Mouse (Mus musculus): ENCODE measurements around the gene Set. TPM values are rescaled to one million over a fixed set of nuclear protein-coding genes. Genes with fewer than 3 reads are reported as not detected.
A peak's percentile ranks its signal among the peaks of the same experiment; 100 is the strongest.
"Not testable (repeated sequence)": the region's sequence is repeated elsewhere in the genome, so short reads cannot be mapped to it uniquely, and the experiment has no call there.

Set gene
- polyA plus RNA-seq, 1 experiment from 2014 or later: 297 TPM

- Histone ChIP-seq H3K4me1 (replicated peaks) (peaks cover 8% of the 10 kb centered on the region; the same call in 1 of the 2 replicates), H3K9ac (0 out of 2 replicates have a peak overlapping the region, but pooled peaks have one; percentile 11), H3K27me3 (replicated peaks) (no peaks in the 10 kb centered on the region), H3K4me3 (no peak overlapping the region), H3K27ac (ENCODE audit: poor library complexity, severe bottlenecking) (no peak overlapping the region), H3K9me3 (replicated peaks) (no peaks in the 10 kb centered on the region), H3K4me2 (no peak overlapping the region), H3K36me3 (peaks cover 18% of the 10 kb centered on the region)
- no peak; the same call in 1 of the 2 replicates for ATAC-seq (ENCODE audit: insufficient number of reproducible peaks, low FRiP score)
- 5% methylated on average over 4 of the region's 4 CpGs for WGBS
Observed at GRCm38 (mm10) chr2:30042445-30042844, 14.7 kb upstream of the Set start.

DNA sequence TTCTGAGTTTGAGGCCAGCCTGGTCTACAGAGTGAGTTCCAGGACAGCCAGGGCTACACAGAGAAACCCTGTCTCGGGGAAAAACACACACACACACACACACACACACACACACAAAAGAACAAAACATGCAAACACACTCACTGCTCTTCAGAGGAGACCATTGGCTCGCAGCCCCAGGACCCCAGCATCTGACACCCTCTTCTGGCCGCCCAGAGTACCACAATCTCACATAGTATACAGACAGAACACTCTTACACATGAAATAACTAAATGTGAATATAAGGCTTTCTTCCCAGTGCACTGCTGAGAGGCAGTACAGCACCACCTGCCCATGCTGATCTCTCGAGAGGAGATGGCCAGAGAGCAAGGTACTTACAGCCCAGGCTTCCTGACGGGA is 12.6 kb upstream of the Set start:
- H3K4me1 ChIP-seq (replicated peaks): peaks cover 11% of the 10 kb centered on the region; the same call in 1 of the 2 replicates
- no peak overlapping the region for H3K27ac ChIP-seq (ENCODE audit: poor library complexity, severe bottlenecking)
- H3K9me3 ChIP-seq (replicated peaks): no peaks in the 10 kb centered on the region
- ATAC-seq (ENCODE audit: insufficient number of reproducible peaks, low FRiP score): no peak
- H3K36me3 ChIP-seq: peaks cover 11% of the 10 kb centered on the region; the same call in 1 of the 2 replicates
- H3K4me3 ChIP-seq: no peak overlapping the region
- no peaks in the 10 kb centered on the region for H3K27me3 ChIP-seq (replicated peaks)
- WGBS: 81% methylated on average over 5 of the region's 5 CpGs
- H3K9ac ChIP-seq: no peak overlapping the region
- H3K4me2 ChIP-seq: no peak overlapping the region

DNA sequence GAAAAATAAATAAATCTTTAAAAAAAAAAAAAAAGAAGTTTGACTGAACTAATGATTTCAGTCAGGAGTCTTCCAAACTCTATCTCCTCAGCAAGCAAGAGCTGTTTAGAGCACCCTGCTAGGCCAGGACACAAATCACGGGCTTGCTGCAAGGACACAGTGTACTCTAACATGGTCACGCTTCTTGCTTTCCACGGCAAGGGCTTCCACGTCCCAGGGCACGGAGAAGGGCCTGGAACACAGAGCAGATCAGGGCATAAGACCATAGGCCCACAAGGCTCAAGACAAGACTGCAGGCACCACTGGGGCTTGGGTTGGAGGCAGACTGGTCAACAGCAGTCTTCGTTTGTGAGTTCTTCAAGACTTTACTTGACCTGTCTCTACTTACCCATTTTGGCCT is 10.1 kb upstream of the Set start:
- no peak for ATAC-seq (ENCODE audit: insufficient number of reproducible peaks, low FRiP score)
- Histone ChIP-seq H3K4me3 (no peak overlapping the region), H3K9me3 (replicated peaks) (no peaks in the 10 kb centered on the region), H3K36me3 (peaks cover 11% of the 10 kb centered on the region; the same call in 1 of the 2 replicates), H3K4me1 (replicated peaks) (peaks cover 11% of the 10 kb centered on the region; the same call in 1 of the 2 replicates), H3K9ac (no peak overlapping the region), H3K4me2 (no peak overlapping the region), H3K27me3 (replicated peaks) (no peaks in the 10 kb centered on the region), H3K27ac (ENCODE audit: poor library complexity, severe bottlenecking) (no peak overlapping the region)
- 94% methylated on average over 6 of the region's 6 CpGs for WGBS

- H3K27me3 ChIP-seq (replicated peaks): no peaks in the 10 kb centered on the region
- H3K4me1 ChIP-seq (replicated peaks): 0 out of 2 replicates have a peak, but pooled peaks cover 4% of the 10 kb centered on the region
- H3K4me2 ChIP-seq: peak overlapping the region; percentile 68
- peak overlapping the region; percentile 66 for H3K9ac ChIP-seq
- H3K4me3 ChIP-seq: peak overlapping the region; percentile 59
- ATAC-seq (ENCODE audit: insufficient number of reproducible peaks, low FRiP score): no peak
- H3K27ac ChIP-seq (ENCODE audit: poor library complexity, severe bottlenecking): no peak overlapping the region; the same call in 1 of the 2 replicates
- no peaks in the 10 kb centered on the region for H3K9me3 ChIP-seq (replicated peaks)
- 52% methylated on average over 11 of the region's 11 CpGs for WGBS
- H3K36me3 ChIP-seq: peaks cover 11% of the 10 kb centered on the region; the same call in 1 of the 2 replicates
Observed at GRCm38 (mm10) chr2:30048101-30048501, 9.1 kb upstream of the Set start.

DNA sequence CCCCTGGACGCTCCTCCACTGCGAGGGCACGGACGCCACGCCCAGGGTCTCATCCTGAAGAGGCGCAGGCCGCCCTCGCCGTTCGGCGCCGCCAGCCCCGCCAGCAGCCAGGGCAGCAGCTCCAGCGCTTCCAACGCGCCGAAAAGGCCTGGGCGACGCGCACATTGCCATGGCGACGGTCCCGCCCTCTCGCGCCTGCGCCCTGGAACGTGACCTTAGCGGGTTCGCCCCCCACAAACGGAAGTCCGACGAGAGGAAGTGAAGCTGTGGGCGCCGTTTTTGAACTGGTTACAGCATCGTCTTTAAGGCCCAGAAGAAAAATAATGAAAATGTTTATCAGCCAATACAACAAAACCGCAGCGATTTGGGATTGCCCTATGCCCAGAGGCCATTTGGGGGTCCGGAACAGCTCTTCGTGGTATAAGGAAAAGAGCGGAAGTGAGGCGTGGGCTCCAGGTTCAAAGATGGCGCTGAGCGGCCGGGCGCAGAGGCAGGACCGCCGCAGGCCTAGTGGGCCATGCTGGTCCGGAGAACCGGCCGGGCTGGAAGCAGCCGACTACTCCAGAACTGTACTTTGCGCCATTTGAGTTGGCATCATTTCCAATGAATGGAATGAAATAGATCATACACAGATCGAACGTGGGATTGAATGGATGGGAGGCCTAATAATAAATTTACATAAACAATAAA is 8.3 kb upstream of the Set start, which contains the start of gene Wdr34:
Gene Wdr34 (minus strand): TSS at position 183 of the 690 bp plus-strand sequence.
- peaks cover 11% of the 10 kb centered on the region; the same call in 1 of the 2 replicates for H3K36me3 ChIP-seq
- peak; percentile 96 for ATAC-seq (ENCODE audit: insufficient number of reproducible peaks, low FRiP score)
- WGBS: under 1% methylated on average over 54 of the region's 54 CpGs
- H3K9me3 ChIP-seq (replicated peaks): no peaks in the 10 kb centered on the region
- H3K9ac ChIP-seq: peak within 1 kb of the TSS; percentile 66
- H3K27ac ChIP-seq (ENCODE audit: poor library complexity, severe bottlenecking): peak within 1 kb of the TSS; percentile 74
- peak within 1 kb of the TSS; percentile 59 for H3K4me3 ChIP-seq
- 0 out of 2 replicates have a peak, but pooled peaks cover 4% of the 10 kb centered on the region for H3K4me1 ChIP-seq (replicated peaks)
- H3K4me2 ChIP-seq: peak within 1 kb of the TSS; percentile 68
- H3K27me3 ChIP-seq (replicated peaks): no peaks in the 10 kb centered on the region

- peak overlapping the region; percentile 74 for H3K27ac ChIP-seq (ENCODE audit: poor library complexity, severe bottlenecking)
- H3K4me1 ChIP-seq (replicated peaks): 0 out of 2 replicates have a peak, but pooled peaks cover 4% of the 10 kb centered on the region
- H3K9ac ChIP-seq: no peak overlapping the region
- ATAC-seq (ENCODE audit: insufficient number of reproducible peaks, low FRiP score): no peak
- peaks cover 8% of the 10 kb centered on the region; the same call in 1 of the 2 replicates for H3K36me3 ChIP-seq
- H3K4me3 ChIP-seq: no peak overlapping the region
- H3K27me3 ChIP-seq (replicated peaks): no peaks in the 10 kb centered on the region
- WGBS: 64% methylated on average over 3 of the region's 3 CpGs
- H3K9me3 ChIP-seq (replicated peaks): no peaks in the 10 kb centered on the region
- H3K4me2 ChIP-seq: no peak overlapping the region
Observed at GRCm38 (mm10) chr2:30049831-30050230, 7.3 kb upstream of the Set start.

GRCm38 (mm10) chr2:30051992-30052761 is 5.0 kb upstream of the Set start:
- Histone ChIP-seq H3K4me3 (no peak overlapping the region), H3K4me1 (replicated peaks) (0 out of 2 replicates have a peak, but pooled peaks cover 5% of the 10 kb centered on the region), H3K9ac (no peak overlapping the region), H3K9me3 (replicated peaks) (no peaks in the 10 kb centered on the region), H3K27me3 (replicated peaks) (no peaks in the 10 kb centered on the region), H3K36me3 (no peaks in the 10 kb centered on the region), H3K27ac (ENCODE audit: poor library complexity, severe bottlenecking) (no peak overlapping the region), H3K4me2 (no peak overlapping the region)
- no peak for ATAC-seq (ENCODE audit: insufficient number of reproducible peaks, low FRiP score)
- WGBS: 37% methylated on average over 6 of the region's 6 CpGs

GRCm38 (mm10) chr2:30055310-30055709 is 1.9 kb upstream of the Set start:
- WGBS: 94% methylated on average over 3 of the region's 3 CpGs

GRCm38 (mm10) chr2:30056736-30057135 is 442 bp upstream of the Set start:
- H3K4me2 ChIP-seq: no peak overlapping the region
- H3K27me3 ChIP-seq (replicated peaks): no peaks in the 10 kb centered on the region
- H3K4me1 ChIP-seq (replicated peaks): 0 out of 2 replicates have a peak, but pooled peaks cover 4% of the 10 kb centered on the region
- no peak overlapping the region for H3K4me3 ChIP-seq
- no peak overlapping the region for H3K9ac ChIP-seq
- ATAC-seq (ENCODE audit: insufficient number of reproducible peaks, low FRiP score): no peak
- no peaks in the 10 kb centered on the region for H3K9me3 ChIP-seq (replicated peaks)
- no peaks in the 10 kb centered on the region for H3K36me3 ChIP-seq
- 81% methylated on average over 3 of the region's 3 CpGs for WGBS
- H3K27ac ChIP-seq (ENCODE audit: poor library complexity, severe bottlenecking): no peak overlapping the region

More at GRCm38 (mm10) chr2:30055310-30055709, 1.9 kb upstream of the Set start:
- H3K36me3 ChIP-seq; H3K4me1 ChIP-seq (replicated peaks); H3K4me2 ChIP-seq; ATAC-seq (ENCODE audit: insufficient number of reproducible peaks, low FRiP score); H3K27me3 ChIP-seq (replicated peaks); H3K27ac ChIP-seq (ENCODE audit: poor library complexity, severe bottlenecking); H3K4me3 ChIP-seq; H3K9ac ChIP-seq; H3K9me3 ChIP-seq (replicated peaks): not testable (repeated sequence)

DNA sequence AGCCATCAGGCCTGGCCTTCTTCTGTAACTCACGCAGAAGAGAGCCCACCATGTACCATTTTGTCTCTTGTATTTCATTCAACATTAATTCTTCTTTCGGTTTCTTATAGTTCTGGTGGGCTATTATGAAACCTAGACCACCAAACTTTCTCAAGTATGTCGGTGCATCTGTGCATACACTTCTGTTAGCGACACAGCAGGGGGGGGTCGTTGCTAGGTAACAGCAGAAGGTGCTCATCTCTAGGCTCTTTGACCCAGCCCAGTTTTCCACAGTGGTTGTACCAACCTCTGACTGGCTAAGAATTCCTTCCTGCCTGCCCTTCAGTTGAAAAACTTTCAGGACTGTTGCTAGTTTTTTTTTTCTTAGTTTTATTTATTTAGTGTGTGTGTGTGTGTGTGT is 1.2 kb downstream of the Set start:
- peaks cover 7% of the 10 kb centered on the region for H3K4me1 ChIP-seq (replicated peaks)
- no peak overlapping the region for H3K9ac ChIP-seq
- no peaks in the 10 kb centered on the region for H3K9me3 ChIP-seq (replicated peaks)
- 62% methylated on average over 5 of the region's 5 CpGs for WGBS
- no peaks in the 10 kb centered on the region for H3K27me3 ChIP-seq (replicated peaks)
- H3K4me2 ChIP-seq: no peak overlapping the region
- H3K27ac ChIP-seq (ENCODE audit: poor library complexity, severe bottlenecking): no peak overlapping the region
- H3K4me3 ChIP-seq: no peak overlapping the region
- no peaks in the 10 kb centered on the region for H3K36me3 ChIP-seq
- no peak for ATAC-seq (ENCODE audit: insufficient number of reproducible peaks, low FRiP score)
